Mouse (Mus musculus) intestine, embryonic 15.5 days (tissue): ENCODE data around the gene Anks1. TPM values are rescaled to one million over a fixed set of nuclear protein-coding genes. Genes with fewer than 3 reads are reported as not detected.
"Not testable (repeated sequence)": the region's sequence is repeated elsewhere in the genome, so short reads cannot be mapped to it uniquely, and the experiment has no call there.

Experiments used
- ATAC-seq: fragments of 200-750 bp; cut with Nextera tagmentation; 2 replicates; pipeline ENCODE4 v1.8.0; 2017; ENCODE audit warnings: moderate TSS enrichment, moderate library complexity
- H3K27ac ChIP-seq: fragments of 300-500 bp; sonication (generic); 2 replicates; pipeline ENCODE4 v1.5.1; 2015; ENCODE audit warnings: mild to moderate bottlenecking, inconsistent platforms
- H3K27me3 ChIP-seq: fragments of 300-500 bp; sonication (generic); replicated peaks from 2 replicates; pipeline ENCODE4 v1.6.1; 2015; ENCODE audit warnings: inconsistent platforms
- H3K36me3 ChIP-seq: fragments of 300-500 bp; sonication (generic); 2 replicates; pipeline ENCODE4 v1.6.1; 2015; ENCODE audit warnings: inconsistent platforms
- H3K4me1 ChIP-seq: fragments of 300-500 bp; sonication (generic); replicated peaks from 2 replicates; pipeline ENCODE4 v1.6.1; 2015; ENCODE audit warnings: inconsistent platforms
- H3K4me2 ChIP-seq: fragments of 300-500 bp; sonication (generic); replicated peaks from 2 replicates; pipeline ENCODE4 v1.6.1; 2015; ENCODE audit warnings: mild to moderate bottlenecking, inconsistent platforms
- H3K4me3 ChIP-seq: fragments of 300-500 bp; sonication (generic); replicated peaks from 2 replicates; pipeline ENCODE4 v1.5.1; 2015; ENCODE audit warnings: inconsistent platforms
- H3K9ac ChIP-seq: fragments of 300-500 bp; sonication (generic); 2 replicates; pipeline ENCODE4 v1.6.1; 2015; ENCODE audit warnings: inconsistent platforms
- H3K9me3 ChIP-seq: fragments of 300-500 bp; sonication (generic); 2 replicates; pipeline ENCODE4 v1.6.1; 2016; ENCODE audit warnings: inconsistent platforms
- WGBS: fragments of 180-500 bp; shearing (Covaris S2); methylation state at CpG from one replicate; pipeline ENCODE4 v1.1.7; 2015; 5-methylcytosine and 5-hydroxymethylcytosine counted together
- polyA plus RNA-seq: library from polyadenylated mRNA; unstranded; fragments of >200 nt; fragmentation: Nextera tagmentation; extraction: Ambion mirVana; gene quantifications from 2 replicates; pipeline ENCODE4 v1.2.1, GENCODE M21; 2015

Gene Anks1
- polyA plus RNA-seq, 1 experiment from 2014 or later = 12.5 TPM

GRCm38 (mm10) chr17:27994001-27994944, 85.2 kb downstream of the Anks1 start:
- no peaks in the 10 kb centered on the region for H3K9me3 ChIP-seq
- no peak for ATAC-seq
- H3K27me3 ChIP-seq = no peaks in the 10 kb centered on the region
- no peak overlapping the region for H3K4me3 ChIP-seq
- H3K4me2 ChIP-seq = no peak overlapping the region
- 0 out of 2 replicates have a peak, but pooled peaks cover 4% of the 10 kb centered on the region for H3K4me1 ChIP-seq
- H3K36me3 ChIP-seq = peaks cover 12% of the 10 kb centered on the region; the same call in 1 of the 2 replicates
- 55% methylated on average over 10 of the region's 10 CpGs for WGBS
- H3K27ac ChIP-seq = peak overlapping the region; percentile 14; the same call in 1 of the 2 replicates
- H3K9ac ChIP-seq = no peak overlapping the region

GRCm38 (mm10) chr17:27996320-27996719, 87.2 kb downstream of the Anks1 start:
- H3K9ac ChIP-seq = no peak overlapping the region
- H3K27me3 ChIP-seq = no peaks in the 10 kb centered on the region
- H3K4me3 ChIP-seq = no peak overlapping the region
- 0 out of 2 replicates have a peak, but pooled peaks cover 7% of the 10 kb centered on the region for H3K4me1 ChIP-seq
- H3K4me2 ChIP-seq = no peak overlapping the region
- H3K27ac ChIP-seq = no peak overlapping the region
- peak; percentile 68 for ATAC-seq
- 59% methylated on average over 4 of the region's 4 CpGs for WGBS
- no peaks in the 10 kb centered on the region for H3K9me3 ChIP-seq
- peaks cover 12% of the 10 kb centered on the region; the same call in 1 of the 2 replicates for H3K36me3 ChIP-seq

- no peak overlapping the region for H3K9ac ChIP-seq
- H3K9me3 ChIP-seq = no peaks in the 10 kb centered on the region
- H3K4me2 ChIP-seq = no peak overlapping the region
- H3K4me1 ChIP-seq = 0 out of 2 replicates have a peak, but pooled peaks cover 7% of the 10 kb centered on the region
- H3K27ac ChIP-seq = no peak overlapping the region
- peaks cover 7% of the 10 kb centered on the region; the same call in 1 of the 2 replicates for H3K36me3 ChIP-seq
- H3K27me3 ChIP-seq = no peaks in the 10 kb centered on the region
- no peak overlapping the region for H3K4me3 ChIP-seq
- WGBS = 66% methylated on average over 12 of the region's 12 CpGs
- ATAC-seq = no peak
Observed at GRCm38 (mm10) chr17:27997212-27997611, 88.1 kb downstream of the Anks1 start.

- H3K27me3 ChIP-seq, H3K36me3 ChIP-seq, H3K27ac ChIP-seq, H3K4me3 ChIP-seq, H3K9me3 ChIP-seq, H3K4me2 ChIP-seq, ATAC-seq, H3K9ac ChIP-seq, H3K4me1 ChIP-seq: not testable (repeated sequence)
- 82% methylated on average over 13 of the region's 13 CpGs for WGBS
Observed at GRCm38 (mm10) chr17:27999683-28000273, 90.7 kb downstream of the Anks1 start.

- ATAC-seq = no peak
- H3K27me3 ChIP-seq = no peaks in the 10 kb centered on the region; the same call in 1 of the 2 replicates
- H3K9ac ChIP-seq = no peak overlapping the region
- H3K4me2 ChIP-seq = no peak overlapping the region
- H3K9me3 ChIP-seq = no peaks in the 10 kb centered on the region
- no peak overlapping the region for H3K4me3 ChIP-seq
- H3K36me3 ChIP-seq = peaks cover 7% of the 10 kb centered on the region; the same call in 1 of the 2 replicates
- H3K4me1 ChIP-seq = peaks cover 4% of the 10 kb centered on the region; the same call in 1 of the 2 replicates
- no peak overlapping the region; the same call in 1 of the 2 replicates for H3K27ac ChIP-seq
- WGBS = 80% methylated on average over 4 of the region's 4 CpGs
Observed at GRCm38 (mm10) chr17:28000389-28000788, 91.3 kb downstream of the Anks1 start.

- H3K4me1 ChIP-seq = peaks cover 8% of the 10 kb centered on the region
- H3K4me3 ChIP-seq = no peak overlapping the region
- H3K36me3 ChIP-seq = peaks cover 5% of the 10 kb centered on the region; the same call in 1 of the 2 replicates
- H3K27ac ChIP-seq = 0 out of 2 replicates have a peak overlapping the region, but pooled peaks have one; percentile 7
- no peaks in the 10 kb centered on the region for H3K9me3 ChIP-seq
- H3K4me2 ChIP-seq = no peak overlapping the region
- peak; percentile 68 for ATAC-seq
- no peak overlapping the region for H3K9ac ChIP-seq
- 75% methylated on average over 1 of the region's 1 CpGs for WGBS
- H3K27me3 ChIP-seq = no peaks in the 10 kb centered on the region; the same call in 1 of the 2 replicates
Observed at GRCm38 (mm10) chr17:28000851-28001250, 91.7 kb downstream of the Anks1 start.

GRCm38 (mm10) chr17:28005393-28005792, 96.3 kb downstream of the Anks1 start:
- H3K4me2 ChIP-seq = no peak overlapping the region
- no peak overlapping the region for H3K9ac ChIP-seq
- H3K27me3 ChIP-seq = no peaks in the 10 kb centered on the region; the same call in 1 of the 2 replicates
- H3K4me1 ChIP-seq = peaks cover 41% of the 10 kb centered on the region
- no peaks in the 10 kb centered on the region for H3K36me3 ChIP-seq
- no peaks in the 10 kb centered on the region for H3K9me3 ChIP-seq
- no peak for ATAC-seq
- no peak overlapping the region for H3K4me3 ChIP-seq
- H3K27ac ChIP-seq = no peak overlapping the region

GRCm38 (mm10) chr17:28006208-28006607, 97.1 kb downstream of the Anks1 start:
- Histone ChIP-seq H3K27me3 (no peaks in the 10 kb centered on the region; the same call in 1 of the 2 replicates), H3K4me1 (peaks cover 43% of the 10 kb centered on the region), H3K9me3 (no peaks in the 10 kb centered on the region), H3K36me3 (no peaks in the 10 kb centered on the region), H3K9ac (no peak overlapping the region), H3K4me3 (no peak overlapping the region), H3K4me2 (peak overlapping the region; percentile 62), H3K27ac (peak overlapping the region; percentile 86)
- ATAC-seq = no peak
- 68% methylated on average over 8 of the region's 8 CpGs for WGBS

- peak overlapping the region; percentile 86 for H3K27ac ChIP-seq
- 47% methylated on average over 5 of the region's 5 CpGs for WGBS
- H3K9ac ChIP-seq = no peak overlapping the region
Observed at GRCm38 (mm10) chr17:28006611-28007010, 97.5 kb downstream of the Anks1 start.

GRCm38 (mm10) chr17:28007179-28007811, 98.2 kb downstream of the Anks1 start:
- Histone ChIP-seq H3K9ac (peak overlapping the region; percentile 39; the same call in 1 of the 2 replicates), H3K36me3 (no peaks in the 10 kb centered on the region), H3K9me3 (no peaks in the 10 kb centered on the region), H3K4me1 (peaks cover 46% of the 10 kb centered on the region), H3K4me3 (peak overlapping the region; percentile 29), H3K27ac (peak overlapping the region; percentile 86), H3K27me3 (no peaks in the 10 kb centered on the region; the same call in 1 of the 2 replicates), H3K4me2 (peak overlapping the region; percentile 62)
- peak; percentile 73 for ATAC-seq
- 14% methylated on average over 29 of the region's 29 CpGs for WGBS

More at GRCm38 (mm10) chr17:28006611-28007010, 97.5 kb downstream of the Anks1 start:
- Histone ChIP-seq H3K4me1 (peaks cover 43% of the 10 kb centered on the region), H3K4me3 (no peak overlapping the region), H3K27me3 (no peaks in the 10 kb centered on the region; the same call in 1 of the 2 replicates), H3K9me3 (no peaks in the 10 kb centered on the region), H3K4me2 (peak overlapping the region; percentile 62), H3K36me3 (no peaks in the 10 kb centered on the region)
- ATAC-seq = 0 out of 2 replicates have a peak, but pooled peaks have one; percentile 18

- H3K4me1 ChIP-seq = peaks cover 53% of the 10 kb centered on the region
- H3K27me3 ChIP-seq = no peaks in the 10 kb centered on the region; the same call in 1 of the 2 replicates
- peak overlapping the region; percentile 86 for H3K27ac ChIP-seq
- ATAC-seq = peak; percentile 61
- H3K36me3 ChIP-seq = no peaks in the 10 kb centered on the region
- 29% methylated on average over 27 of the region's 27 CpGs for WGBS
- peak overlapping the region; percentile 29 for H3K4me3 ChIP-seq
- no peaks in the 10 kb centered on the region for H3K9me3 ChIP-seq
- H3K9ac ChIP-seq = peak overlapping the region; percentile 39
- peak overlapping the region; percentile 62 for H3K4me2 ChIP-seq
Observed at GRCm38 (mm10) chr17:28007857-28008564, 98.9 kb downstream of the Anks1 start.
